Mouse (Mus musculus) fat pad, adult 2 months (tissue): Measurements from ENCODE around the gene Ikzf4.
"Not testable (repeated sequence)": the region's sequence is repeated elsewhere in the genome, so short reads cannot be mapped to it uniquely, and the experiment has no call there.

Experiments used
- DNase-seq: peaks from one replicate; pipeline ENCODE4 v3.0.0-alpha.2; 2011; ENCODE audit warnings: low read depth, low spot score; ENCODE audit errors: extremely low read depth

The Ikzf4 gene

GRCm38 (mm10) chr10:128613820-128614219 is 32.0 kb downstream of the Ikzf4 start:
- not testable (repeated sequence) for DNase-seq

- DNase-seq, result no peak
These were observed 32.7 kb downstream of the Ikzf4 start for GRCm38 (mm10) chr10:128613154-128613440.

GRCm38 (mm10) chr10:128612433-128613153 is 33.2 kb downstream of the Ikzf4 start:
- DNase-seq, result no peak

GRCm38 (mm10) chr10:128606483-128606882 is 39.3 kb downstream of the Ikzf4 start:
- no peak for DNase-seq

DNA sequence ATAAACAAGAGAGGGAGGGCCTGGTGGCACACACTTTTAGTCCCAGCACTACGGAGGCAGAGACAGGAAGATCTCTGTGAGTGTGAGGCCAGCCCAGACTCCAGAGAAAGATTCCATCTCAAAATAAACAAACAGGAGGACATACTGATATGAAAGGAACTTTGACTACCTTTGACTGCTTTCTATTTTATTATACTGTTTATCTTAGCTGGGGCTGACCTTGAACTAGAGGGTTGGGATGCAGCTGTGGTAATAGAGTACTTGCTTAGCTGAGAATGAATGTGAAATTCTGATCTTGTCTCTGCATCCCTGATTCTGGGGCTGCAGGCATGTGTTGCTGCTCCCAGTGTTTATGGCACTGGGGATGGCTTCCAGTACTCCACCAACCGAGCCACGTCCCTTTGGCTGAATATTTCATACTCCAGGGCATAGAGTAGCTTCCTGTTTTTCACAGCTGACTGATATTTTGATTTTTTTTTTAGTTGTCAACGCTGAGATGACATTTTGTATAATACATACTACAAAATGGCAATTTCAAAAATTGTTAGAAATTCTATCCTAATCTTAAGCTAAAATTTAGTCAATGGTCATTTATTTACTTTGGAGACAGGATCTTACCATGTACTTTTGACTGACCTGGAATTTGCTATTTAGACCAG is 43.2 kb downstream of the Ikzf4 start:
- DNase-seq, result no peak

GRCm38 (mm10) chr10:128601499-128601898 is 44.3 kb downstream of the Ikzf4 start:
- no peak for DNase-seq

- no peak for DNase-seq
These were observed 47.3 kb downstream of the Ikzf4 start for GRCm38 (mm10) chr10:128598476-128598875.

DNA sequence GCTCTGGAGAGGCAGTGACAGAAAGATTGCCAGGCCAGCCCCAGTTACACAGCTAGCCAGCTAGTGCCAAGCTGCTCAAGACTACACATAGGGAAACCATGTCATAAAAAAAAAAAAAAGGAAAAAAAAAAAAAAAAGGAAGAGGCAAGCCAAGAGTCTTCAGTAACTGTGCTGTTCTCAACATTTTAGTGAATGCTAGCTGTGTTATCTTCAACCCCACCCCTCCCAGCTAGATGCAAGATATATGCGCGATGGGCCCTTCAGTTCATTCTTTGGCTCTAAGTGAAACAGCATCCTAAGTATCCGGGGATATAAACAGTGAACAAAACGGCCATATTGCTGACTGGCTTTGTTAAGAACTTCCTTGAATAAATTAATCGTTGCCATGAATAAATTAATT is 53.0 kb downstream of the Ikzf4 start:
- no peak for DNase-seq

DNA sequence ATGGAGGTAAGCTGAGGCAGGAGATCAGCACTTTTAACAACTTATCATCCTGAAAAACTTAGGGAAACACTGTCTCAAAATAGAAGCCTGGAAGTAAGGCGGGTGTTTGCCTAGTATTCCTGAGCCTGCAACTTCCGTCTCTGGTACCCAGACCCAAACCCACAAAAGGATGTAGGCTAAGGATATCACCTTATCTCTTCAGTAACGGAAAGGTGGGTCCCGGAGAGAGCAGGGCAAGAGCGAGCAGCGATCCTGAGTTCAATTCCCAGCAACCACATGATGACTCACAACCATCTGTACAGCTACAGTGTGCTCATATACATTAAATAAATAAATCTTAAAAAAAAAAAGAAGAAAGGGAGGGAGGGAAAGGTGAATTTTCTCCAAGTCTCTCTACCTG is 54.4 kb downstream of the Ikzf4 start:
- DNase-seq, result no peak

GRCm38 (mm10) chr10:128590193-128590690 is 55.5 kb downstream of the Ikzf4 start:
- DNase-seq, result no peak

- DNase-seq, result no peak
These were observed 56.2 kb downstream of the Ikzf4 start, which contains the start of gene Erbb3 for GRCm38 (mm10) chr10:128589464-128590192. Erbb3 (minus strand) TSS chr10:128589652.

- DNase-seq, result no peak
These were observed 56.9 kb downstream of the Ikzf4 start for GRCm38 (mm10) chr10:128588775-128589463.

GRCm38 (mm10) chr10:128588136-128588535 is 57.7 kb downstream of the Ikzf4 start:
- no peak for DNase-seq

- no peak for DNase-seq
These were observed 58.1 kb downstream of the Ikzf4 start for GRCm38 (mm10) chr10:128587697-128588096.

DNA sequence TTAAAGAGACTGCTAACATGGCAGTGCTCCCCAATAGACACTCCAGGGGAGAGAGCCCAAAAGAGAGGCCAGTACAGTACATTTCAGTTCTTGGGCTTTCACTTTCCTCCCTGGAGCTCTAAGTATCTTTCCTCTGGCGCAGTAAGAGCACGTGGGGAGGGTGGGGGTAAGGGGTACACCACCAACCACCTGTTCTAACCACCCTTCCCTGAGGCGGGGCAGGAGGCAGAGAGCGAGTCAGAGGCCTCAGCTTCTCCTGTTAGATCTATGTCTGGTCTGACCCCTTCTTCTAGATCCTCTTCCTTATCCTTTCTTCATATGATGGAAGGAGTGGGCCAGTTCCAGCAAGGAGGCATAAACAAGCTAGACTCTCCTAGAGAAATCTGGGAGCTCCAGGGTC is 58.7 kb downstream of the Ikzf4 start:
- DNase-seq, result no peak

DNA sequence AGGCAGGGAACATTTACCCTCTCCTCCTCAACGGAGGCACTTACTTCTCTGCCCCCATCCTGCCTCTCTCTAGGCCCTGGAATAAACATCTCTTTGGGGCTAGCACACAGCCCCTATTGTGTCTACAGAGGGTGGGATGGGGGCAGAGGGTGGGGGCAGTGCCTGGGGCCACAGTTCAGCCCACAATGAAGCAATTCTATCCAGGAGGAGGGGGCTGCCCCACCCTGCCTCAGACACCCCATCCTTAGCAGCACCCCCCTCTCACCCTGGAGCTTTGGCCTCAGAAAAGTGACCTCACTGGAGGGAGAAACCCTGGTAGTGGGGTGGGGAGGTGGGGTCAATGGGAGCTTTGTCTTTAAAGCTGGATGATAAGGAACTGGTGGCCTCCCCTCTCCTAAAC is 59.2 kb downstream of the Ikzf4 start:
- DNase-seq, result no peak

DNA sequence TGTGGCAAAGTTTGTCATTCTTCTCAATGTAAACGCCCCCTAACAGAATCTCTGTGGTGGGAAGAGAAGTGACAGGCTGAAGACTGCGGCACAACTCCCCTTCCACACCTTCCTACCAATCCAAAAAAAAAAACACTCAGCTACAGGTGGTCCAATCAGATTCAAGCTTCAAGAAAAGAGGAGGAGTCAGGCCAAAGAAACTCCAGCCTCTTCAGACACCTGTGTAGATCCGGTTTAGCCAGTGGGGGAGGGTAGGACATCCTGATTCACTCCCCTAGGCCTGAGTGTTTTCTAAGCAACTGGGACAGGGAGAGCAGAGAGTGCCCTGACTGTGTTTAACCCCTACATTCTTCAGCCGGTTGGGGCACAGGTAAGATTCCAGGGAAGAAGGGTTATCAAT is 61.4 kb downstream of the Ikzf4 start:
- peak; percentile 96 for DNase-seq

DNA sequence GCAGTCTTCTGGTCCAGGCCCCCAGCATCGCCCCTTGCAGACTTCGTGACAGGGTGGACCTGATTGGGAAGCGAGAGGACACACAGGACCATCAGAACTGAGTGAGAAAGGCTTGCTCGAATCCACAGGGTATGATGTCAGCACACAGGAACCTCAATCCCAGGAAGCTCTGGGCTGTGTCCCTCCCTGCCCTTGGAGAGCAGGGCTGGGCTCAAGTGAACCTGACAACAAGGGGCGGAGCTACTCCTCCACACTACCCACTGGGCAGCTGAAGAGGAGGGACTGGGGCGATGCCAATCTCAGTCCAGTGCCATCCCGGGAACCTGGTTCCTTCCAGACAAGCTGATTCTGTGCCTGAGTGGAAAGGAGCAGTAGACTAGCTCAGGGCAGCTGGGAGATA is 62.1 kb downstream of the Ikzf4 start:
- no peak for DNase-seq
